Mouse (Mus musculus): ENCODE measurements at regions not wholly inside any gene's neighbourhood (a gene's known extent, or its start where the extent isn't known, plus 50 kb on each side); places are given as distances from the start of the nearest gene placed in this dataset.

DNA sequence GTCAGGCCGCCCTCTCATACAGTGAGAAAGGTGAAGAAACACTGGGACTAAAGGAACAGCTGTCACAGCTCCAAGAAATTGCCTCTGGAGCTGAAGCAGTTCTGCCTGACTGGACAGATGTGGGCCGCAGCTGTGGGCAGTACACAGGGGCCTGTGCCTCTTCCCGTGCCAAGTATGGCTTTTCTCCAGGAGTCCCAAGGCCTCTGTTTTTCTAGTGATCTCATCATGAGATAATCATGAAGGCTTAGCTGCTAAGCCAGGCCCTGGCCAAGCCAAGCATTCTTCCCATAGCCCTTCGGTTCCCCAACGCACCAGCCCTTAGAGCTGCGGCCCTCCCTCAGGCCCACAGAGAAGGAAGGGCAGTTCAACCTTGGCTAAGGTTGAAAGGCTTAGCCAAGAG lies 146.2 kb upstream of the Lhx1 start:
- in situ Hi-C loops (cut with MboI; ENCODE audit: low pct_ligation_motif_present, low pct_unique_long_range_greater_than_20kb, low sequenced_read_pairs), result loop anchor here (5.0 kb wide), 1 partner anchor 36 kb away; no protein-coding TSS in a partner anchor
- TF ChIP-seq ETS1 (conservative IDR thresholded peaks at IDR 0.05; ENCODE audit: low read depth, low read length), result no peak
- no peak for TF ChIP-seq SMC3 (IDR thresholded peaks at IDR 0.05; ENCODE audit: low read depth, low read length)
- no peak for TF ChIP-seq JUN (IDR thresholded peaks at IDR 0.05; ENCODE audit: insufficient read depth, low read depth, low read length)
- no peak for TF ChIP-seq CHD2 (IDR thresholded peaks at IDR 0.05; ENCODE audit: low read length)
- TF ChIP-seq BHLHE40 (IDR thresholded peaks at IDR 0.05; ENCODE audit: low read depth, low read length), result no peak
- TF ChIP-seq ZMIZ1 (IDR thresholded peaks at IDR 0.05; ENCODE audit: low read depth, low read length), result no peak
- Histone ChIP-seq H3K4me1 (ENCODE audit: control insufficient read depth in 1 of 2, insufficient read depth in 2 of 2) (no peaks in the 10 kb centered on the region), H3K4me2 (ENCODE audit: insufficient read depth, low read depth, poor library complexity, severe bottlenecking) (no peak overlapping the region), H3K27me3 (replicated peaks) (peaks cover 89% of the 10 kb centered on the region), H3K36me3 (replicated peaks in 1 of 2; ENCODE audit: control insufficient read depth in 1 of 2, insufficient read depth in 1 of 2, low read length in 1 of 2) (no peaks in the 10 kb centered on the region), H3K9ac (ENCODE audit: insufficient read depth, low read depth) (no peak overlapping the region), H3K27ac (ENCODE audit: insufficient read depth, low read depth) (no peak overlapping the region), H3K4me3 (replicated peaks in 1 of 3; ENCODE audit: low read depth in 2 of 3, low read length in 2 of 3, poor library complexity in 1 of 3) (no peak overlapping the region), H3K79me2 (replicated peaks; ENCODE audit: control insufficient read depth, extremely low read depth, insufficient read depth, poor library complexity, severe bottlenecking) (no peaks in the 10 kb centered on the region), H3K9me3 (replicated peaks; ENCODE audit: low read length) (no peaks in the 10 kb centered on the region)
- DNase-seq (ENCODE audit: extremely low read depth), result no peak
- dilution Hi-C loops (cut with MboI; ENCODE audit: extremely low pct_ligation_motif_present, extremely low pct_unique_long_range_greater_than_20kb, low sequenced_read_pairs), result no loop called here

DNA sequence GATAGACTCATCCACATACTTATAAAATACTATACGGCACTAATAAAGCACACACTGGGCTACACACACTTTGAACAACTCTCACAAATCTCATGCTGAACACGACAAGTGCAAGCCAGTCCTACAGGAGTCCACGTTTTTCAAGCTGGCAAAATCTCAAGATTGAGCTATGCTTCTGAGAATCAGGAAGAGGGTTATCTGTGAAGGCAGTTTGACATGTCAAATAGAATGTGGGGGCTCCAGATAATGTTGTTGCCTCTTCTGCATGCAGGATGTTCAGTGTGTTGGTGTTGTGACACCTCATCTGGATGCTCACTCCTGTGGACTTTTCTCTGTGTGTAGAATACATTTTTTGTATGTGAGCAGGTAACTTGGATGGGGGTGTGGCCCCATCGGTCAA lies 142.4 kb upstream of the Lhx1 start:
- Histone ChIP-seq H3K27me3 (replicated peaks) (peaks cover 92% of the 10 kb centered on the region), H3K27ac (ENCODE audit: insufficient read depth, low read depth) (no peak overlapping the region), H3K4me2 (ENCODE audit: insufficient read depth, low read depth, poor library complexity, severe bottlenecking) (no peak overlapping the region), H3K4me3 (replicated peaks in 1 of 3; ENCODE audit: low read depth in 2 of 3, low read length in 2 of 3, poor library complexity in 1 of 3) (no peak overlapping the region), H3K79me2 (replicated peaks; ENCODE audit: control insufficient read depth, extremely low read depth, insufficient read depth, poor library complexity, severe bottlenecking) (no peaks in the 10 kb centered on the region), H3K9ac (ENCODE audit: insufficient read depth, low read depth) (no peak overlapping the region), H3K36me3 (replicated peaks in 1 of 2; ENCODE audit: control insufficient read depth in 1 of 2, insufficient read depth in 1 of 2, low read length in 1 of 2) (no peaks in the 10 kb centered on the region), H3K9me3 (replicated peaks; ENCODE audit: low read length) (no peaks in the 10 kb centered on the region), H3K4me1 (ENCODE audit: control insufficient read depth in 1 of 2, insufficient read depth in 2 of 2) (no peaks in the 10 kb centered on the region)
- DNase-seq (ENCODE audit: extremely low read depth), result no peak
- dilution Hi-C loops (cut with MboI; ENCODE audit: extremely low pct_ligation_motif_present, extremely low pct_unique_long_range_greater_than_20kb, low sequenced_read_pairs) (no loop called here), in situ Hi-C loops (cut with MboI; ENCODE audit: low pct_ligation_motif_present, low pct_unique_long_range_greater_than_20kb, low sequenced_read_pairs) (no loop called here)
- no peak for TF ChIP-seq MXI1 (IDR thresholded peaks at IDR 0.05; ENCODE audit: low read depth, low read length)
- TF ChIP-seq ZKSCAN1 (IDR thresholded peaks at IDR 0.05; ENCODE audit: borderline replicate concordance, low read depth, low read length), result no peak
- no peak for TF ChIP-seq NRF1 (IDR thresholded peaks at IDR 0.05; ENCODE audit: low read depth, low read length)
- TF ChIP-seq ETS1 (conservative IDR thresholded peaks at IDR 0.05; ENCODE audit: low read depth, low read length), result no peak
- no peak for TF ChIP-seq RAD21 (IDR thresholded peaks at IDR 0.05; ENCODE audit: low read depth, low read length)
- no peak for TF ChIP-seq MAX (IDR thresholded peaks at IDR 0.05; ENCODE audit: low read length)
- no peak for TF ChIP-seq KAT2A (IDR thresholded peaks at IDR 0.05; ENCODE audit: insufficient replicate concordance, low read length)
- TF ChIP-seq CHD2 (IDR thresholded peaks at IDR 0.05; ENCODE audit: low read length), result no peak
- TF ChIP-seq ZMIZ1 (IDR thresholded peaks at IDR 0.05; ENCODE audit: low read depth, low read length), result no peak
- no peak for TF ChIP-seq POLR2A (IDR thresholded peaks at IDR 0.05; ENCODE audit: low read depth, low read length)
- no peak for TF ChIP-seq TCF12 (IDR thresholded peaks at IDR 0.05; ENCODE audit: low read depth, low read length)
- no peak for TF ChIP-seq NELFE (IDR thresholded peaks at IDR 0.05; ENCODE audit: low read depth, low read length)
- no peak for TF ChIP-seq GABPA (IDR thresholded peaks at IDR 0.05; ENCODE audit: insufficient replicate concordance, low read depth, low read length)
- no peak for TF ChIP-seq MYC (IDR thresholded peaks at IDR 0.05; ENCODE audit: low read depth, low read length)
- no peak for TF ChIP-seq CHD1 (IDR thresholded peaks at IDR 0.05; ENCODE audit: low read depth, low read length)

All from CH12.LX (cell line).